Mouse (Mus musculus) thymus, adult 18-20 months (tissue): ENCODE measurements around the gene Nlk.
A peak's percentile ranks its signal among the peaks of the same experiment; 100 is the strongest.
"Not testable (repeated sequence)": the region's sequence is repeated elsewhere in the genome, so short reads cannot be mapped to it uniquely, and the experiment has no call there.

Experiments
- DNase-seq, 2 experiments: peaks; one replicate each; pipeline ENCODE4 v3.0.0; 2022; ENCODE audit warnings: mixed read lengths in 2 of 2

The Nlk gene

GRCm38 (mm10) chr11:78594271-78594964 is 102.8 kb downstream of the Nlk start:
- no peak for DNase-seq

DNA sequence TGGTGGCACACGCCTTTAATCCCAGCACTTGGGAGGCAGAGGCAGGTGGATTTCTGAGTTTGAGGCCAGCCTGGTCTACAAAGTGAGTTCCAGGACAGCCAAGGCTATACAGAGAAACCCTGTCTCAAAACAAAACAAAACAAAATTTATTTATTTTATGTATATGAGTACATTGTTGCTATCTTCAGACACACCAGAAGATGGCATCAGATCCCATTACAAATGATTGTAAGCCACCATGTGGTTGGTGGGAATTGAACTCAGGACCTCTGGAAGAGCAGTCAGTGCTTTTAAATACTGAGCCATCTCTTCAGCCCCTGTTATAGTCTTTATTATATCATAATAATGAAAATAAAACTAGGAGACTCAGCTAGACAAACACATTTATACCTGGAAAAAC is 109.5 kb downstream of the Nlk start:
- DNase-seq = not testable (repeated sequence)

DNA sequence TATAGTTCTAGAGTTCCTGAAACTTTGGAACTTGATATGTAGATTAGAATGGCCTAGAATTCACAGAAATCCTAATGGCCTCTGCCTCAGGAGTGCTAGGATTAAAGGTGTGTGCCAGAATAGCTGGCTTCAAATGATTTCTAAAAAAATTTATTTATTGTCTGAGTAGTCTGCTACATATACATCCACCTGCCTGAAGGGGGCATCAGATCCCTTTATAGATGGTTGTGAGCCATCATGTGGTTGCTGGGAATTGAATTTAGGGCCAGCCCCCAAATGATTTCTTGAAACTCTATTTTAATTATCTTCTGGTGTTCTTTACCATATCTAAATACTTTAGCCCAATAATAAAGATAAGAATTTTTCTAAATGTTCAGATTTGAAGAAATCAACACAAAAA is 111.1 kb downstream of the Nlk start:
- DNase-seq = no peak

GRCm38 (mm10) chr11:78582848-78583247 is 114.3 kb downstream of the Nlk start:
- no peak for DNase-seq

GRCm38 (mm10) chr11:78574975-78575374 is 122.2 kb downstream of the Nlk start:
- DNase-seq = no peak

DNA sequence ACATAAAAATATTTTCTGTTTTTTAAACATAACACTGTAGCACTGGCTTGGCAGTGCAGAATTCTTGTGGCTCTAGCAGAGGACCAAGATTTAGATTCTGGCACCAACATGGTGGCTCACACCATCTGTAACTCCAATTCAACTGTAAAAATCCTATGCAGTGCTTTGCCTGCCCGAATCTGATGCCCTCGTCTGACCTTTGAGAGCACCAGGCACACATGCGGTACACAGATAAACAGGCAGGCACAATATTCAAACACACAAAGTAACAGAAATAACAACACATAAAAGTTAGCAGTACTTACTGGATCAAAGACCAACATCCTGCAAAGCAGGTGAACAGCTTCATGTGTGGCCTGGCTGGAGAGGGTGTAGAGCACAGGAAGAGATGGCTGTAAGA is 122.6 kb downstream of the Nlk start:
- no peak for DNase-seq

DNA sequence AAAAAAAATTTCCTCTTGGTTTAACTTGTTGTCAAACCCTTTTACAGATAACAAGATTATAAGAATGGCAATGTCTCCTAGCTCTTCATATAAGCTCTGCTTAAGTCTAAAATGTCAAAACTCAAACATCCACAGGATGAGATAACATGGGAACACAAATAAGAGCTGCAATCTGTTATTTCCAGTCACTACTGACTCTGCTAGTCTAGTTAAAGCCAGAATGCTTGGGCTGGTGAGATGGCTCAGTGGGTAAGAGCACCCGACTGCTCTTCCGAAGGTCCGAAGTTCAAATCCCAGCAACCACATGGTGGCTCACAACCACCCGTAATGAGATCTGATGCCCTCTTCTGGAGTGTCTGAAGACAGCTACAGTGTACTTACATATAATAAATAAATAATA is 123.1 kb downstream of the Nlk start:
- DNase-seq = not testable (repeated sequence)

DNA sequence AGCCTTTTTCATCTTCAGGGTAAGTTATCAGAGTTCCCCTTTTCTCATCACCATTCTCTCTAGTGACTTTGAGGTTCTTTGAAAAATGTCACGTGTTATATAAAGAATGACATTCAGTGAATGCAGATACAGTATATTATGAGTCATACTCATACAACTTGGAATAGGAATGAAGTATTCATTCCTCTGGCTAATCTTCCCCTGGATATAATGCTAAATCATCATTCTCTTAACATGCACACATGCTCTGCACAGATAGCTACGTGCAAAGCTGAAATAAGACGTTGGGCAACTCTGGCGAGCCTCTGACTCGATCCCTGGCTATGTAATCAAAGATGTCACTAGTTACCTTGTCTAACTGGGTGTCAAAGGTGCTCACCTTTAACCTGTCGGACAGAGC is 125.3 kb downstream of the Nlk start:
- no peak for DNase-seq

GRCm38 (mm10) chr11:78571441-78571840 is 125.7 kb downstream of the Nlk start:
- no peak for DNase-seq

GRCm38 (mm10) chr11:78569806-78570205 is 127.4 kb downstream of the Nlk start:
- DNase-seq = no peak

GRCm38 (mm10) chr11:78568827-78569226 is 128.3 kb downstream of the Nlk start:
- DNase-seq = no peak

DNA sequence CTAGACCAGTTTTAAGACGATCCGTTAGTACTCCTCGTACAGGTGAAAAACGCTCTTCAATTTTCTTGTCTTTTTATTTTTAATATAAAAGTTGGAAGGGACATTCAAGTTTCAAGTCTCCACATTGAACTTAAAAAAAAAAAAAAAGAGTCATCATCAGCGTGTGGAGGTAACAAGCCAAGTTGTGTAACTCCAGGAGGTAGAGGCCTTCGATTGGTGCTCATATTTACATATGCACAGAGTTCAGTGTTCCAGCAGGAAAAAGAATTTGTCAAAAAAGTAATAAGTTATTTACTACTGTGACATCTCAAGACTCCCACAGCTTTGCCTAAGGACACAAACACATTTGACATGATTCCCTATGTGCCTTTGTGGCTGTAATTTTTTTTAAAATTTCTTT is 129.6 kb downstream of the Nlk start:
- no peak for DNase-seq

- no peak for DNase-seq
These were observed 130.4 kb downstream of the Nlk start for GRCm38 (mm10) chr11:78566775-78567174.

- DNase-seq = peak in 1 of 2 experiments; percentile 28
These were observed 136.7 kb downstream of the Nlk start for GRCm38 (mm10) chr11:78560447-78560846.

GRCm38 (mm10) chr11:78557241-78557640 is 139.9 kb downstream of the Nlk start:
- no peak for DNase-seq

GRCm38 (mm10) chr11:78556070-78556469 is 141.1 kb downstream of the Nlk start:
- DNase-seq = no peak

- DNase-seq = no peak
These were observed 141.6 kb downstream of the Nlk start for GRCm38 (mm10) chr11:78555623-78556022.

DNA sequence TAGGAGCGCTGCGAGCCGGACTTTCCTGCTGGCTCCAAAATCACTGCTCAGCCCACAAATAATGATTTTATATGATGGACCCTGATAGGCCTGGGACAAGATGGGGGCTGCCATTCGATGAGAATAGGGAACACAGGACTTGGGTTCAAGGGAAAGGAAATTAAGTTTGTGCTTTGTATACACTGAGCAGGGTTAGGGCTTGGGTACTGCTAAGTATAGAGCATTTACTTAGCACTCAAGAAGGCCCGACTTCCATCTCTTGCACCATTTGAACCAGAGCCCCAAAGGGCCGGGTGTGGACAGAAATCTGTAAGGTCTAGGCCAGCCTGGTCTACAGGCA is 146.1 kb downstream of the Nlk start:
- DNase-seq = no peak

DNA sequence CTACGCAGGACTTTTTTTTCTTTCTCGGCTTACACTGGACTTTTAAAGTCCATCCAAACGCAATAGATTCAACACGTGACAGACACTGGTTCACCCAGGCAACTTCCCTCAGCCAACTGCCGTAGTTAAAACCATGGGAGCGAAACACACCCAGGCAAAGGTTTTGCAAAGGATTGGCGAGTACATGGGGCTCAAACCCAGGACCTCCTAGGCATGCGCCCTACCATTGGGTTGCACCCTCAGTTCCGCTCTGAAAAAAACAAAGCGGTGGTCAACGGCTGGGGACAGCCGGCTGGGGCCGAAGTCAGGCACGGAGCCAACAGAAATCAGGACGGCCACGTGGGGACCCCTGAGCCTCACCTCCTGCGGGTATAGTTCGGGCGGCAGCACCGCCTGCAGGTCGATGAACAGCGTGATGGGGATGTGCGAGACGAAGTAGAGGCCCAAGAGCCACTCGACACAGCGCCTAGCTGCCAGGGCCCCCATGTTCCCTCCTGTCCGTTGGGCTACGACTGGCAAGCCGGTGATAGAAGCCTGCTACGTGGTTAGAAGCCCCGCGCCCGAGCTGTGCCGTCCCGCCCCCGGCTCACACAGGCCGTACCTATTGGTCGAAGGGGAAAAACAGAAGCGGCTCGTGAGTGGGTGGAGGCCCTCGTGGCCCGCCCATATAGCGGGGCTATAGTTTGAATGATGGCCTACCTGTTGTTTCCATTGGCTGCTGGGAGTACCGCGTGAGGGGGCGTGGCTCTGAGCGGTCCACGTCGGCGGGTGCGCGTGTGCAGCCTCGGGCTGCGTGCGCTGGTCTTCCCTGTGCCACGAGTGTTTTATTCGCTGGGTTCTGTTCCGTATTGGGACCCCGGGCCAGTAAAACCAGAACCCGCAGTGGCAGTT is 146.8 kb downstream of the Nlk start, which contains the start of gene Tmem97:
TSS of gene Tmem97 (minus strand) at position 610 of the 891 bp plus-strand sequence.
- peak; percentile 94 to 96 for DNase-seq

DNA sequence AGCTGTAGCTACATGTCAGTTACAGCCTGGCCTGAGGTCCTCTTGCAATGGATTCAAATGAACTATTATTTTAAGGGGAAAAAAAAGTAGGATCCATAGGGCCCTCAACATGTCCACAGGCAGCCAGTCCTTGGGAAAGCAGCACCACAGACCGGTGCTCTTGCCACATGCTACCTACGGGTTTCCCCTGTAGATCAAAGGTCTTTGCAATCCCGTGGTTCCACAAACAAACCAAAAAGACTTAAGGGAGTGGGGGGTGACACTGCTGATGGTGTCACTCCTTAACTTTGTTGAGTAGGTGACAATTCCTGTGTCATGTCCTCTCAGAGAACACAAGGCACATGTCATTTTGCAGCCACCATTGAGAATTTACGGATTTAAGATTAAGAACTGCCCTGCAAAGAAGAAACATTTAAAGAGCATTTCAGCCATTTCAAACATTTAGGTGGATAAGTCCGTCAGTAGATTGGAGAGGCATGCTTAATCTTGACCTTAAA is 147.6 kb downstream of the Nlk start:
- DNase-seq = no peak

DNA sequence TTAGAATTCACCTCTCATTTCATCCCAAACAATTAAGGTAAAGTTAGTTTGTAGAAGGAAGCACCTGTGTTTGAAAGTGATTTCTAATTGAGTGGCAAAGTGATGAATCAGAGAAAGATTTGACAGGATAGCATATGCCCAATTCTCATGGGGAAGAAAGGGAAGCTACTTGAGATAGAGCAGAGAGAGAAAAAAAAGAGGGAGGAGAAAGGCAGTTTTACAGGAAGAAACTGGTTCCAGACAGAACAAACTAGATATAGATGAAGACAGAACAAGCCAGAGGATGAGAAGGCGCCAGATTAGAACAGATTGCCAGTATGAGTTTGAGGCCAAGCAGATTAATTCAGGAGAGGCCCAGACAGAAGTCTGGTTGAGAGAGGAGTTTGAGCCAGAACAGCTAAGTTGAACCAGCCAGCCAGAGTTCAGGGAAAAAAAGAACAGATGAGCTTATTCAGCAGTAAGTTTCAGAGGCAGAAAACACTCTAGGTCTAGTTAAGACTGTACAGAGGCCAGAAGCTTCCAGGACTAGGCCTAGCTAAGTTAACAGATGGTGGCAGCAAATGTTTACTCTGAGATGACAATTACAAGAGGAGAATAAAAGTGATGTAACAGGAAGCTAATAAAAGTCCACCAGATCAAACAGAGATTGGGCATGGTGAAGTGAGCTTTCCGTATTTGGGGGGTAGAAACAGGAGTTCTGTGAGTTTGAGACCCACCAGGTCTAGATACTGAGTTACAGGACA is 149.3 kb downstream of the Nlk start:
- no peak for DNase-seq

DNA sequence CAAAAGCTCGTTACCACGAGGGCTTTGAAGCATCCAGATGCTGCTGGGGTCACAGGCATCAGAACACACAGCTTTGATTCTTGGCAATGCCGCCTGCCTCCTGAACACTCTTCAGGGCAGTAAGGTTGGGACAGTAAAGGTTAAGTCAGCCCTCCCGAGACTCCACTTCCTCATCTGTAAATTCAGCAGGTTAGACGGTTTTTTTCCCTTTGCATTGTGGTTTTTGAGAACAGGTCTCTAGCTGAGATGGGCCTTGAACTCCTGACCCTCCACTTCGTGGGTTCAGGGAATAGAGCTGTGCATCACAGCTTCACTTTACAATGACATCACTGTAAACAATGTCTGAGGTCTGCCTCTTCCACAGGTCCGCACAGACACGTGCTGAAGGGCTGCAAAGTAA is 152.0 kb downstream of the Nlk start:
- no peak for DNase-seq

DNA sequence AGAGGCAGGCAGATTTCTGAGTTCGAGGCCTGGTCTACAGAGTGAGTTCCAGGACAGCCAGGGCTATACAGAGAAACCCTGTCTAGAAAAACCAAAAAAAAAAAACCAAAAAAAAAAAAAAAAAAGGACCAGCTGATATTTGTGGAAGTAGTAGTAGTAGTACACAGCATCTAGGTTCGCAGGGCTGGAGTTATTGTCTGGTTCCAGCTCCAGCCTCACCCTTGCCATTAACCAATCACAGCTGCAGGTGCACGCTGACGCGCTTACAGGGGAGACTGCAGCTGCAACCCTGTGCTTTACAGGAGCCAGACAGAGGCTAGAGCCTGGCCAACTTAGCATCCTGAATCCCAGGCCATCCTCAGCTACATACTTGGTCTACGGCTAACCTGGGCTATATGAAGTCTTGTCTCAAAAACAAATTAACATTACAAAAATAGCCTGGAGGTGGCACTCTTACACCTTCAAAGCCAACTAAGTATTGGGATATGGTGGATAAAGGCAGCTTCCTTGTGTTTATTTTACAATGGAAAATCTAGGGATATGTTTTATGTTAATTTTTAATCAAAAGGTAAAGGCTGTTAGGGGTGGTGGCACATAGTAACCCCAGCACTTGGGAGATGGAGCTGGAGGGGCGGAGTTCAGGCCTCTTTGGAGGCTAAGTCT is 152.6 kb downstream of the Nlk start:
- no peak for DNase-seq
